Mouse (Mus musculus): Measurements from ENCODE around the gene Rab3il1. TPM values are rescaled to one million over a fixed set of nuclear protein-coding genes. Genes with fewer than 3 reads are reported as not detected.

Gene Rab3il1
- total and polyA plus RNA-seq, 2 experiments, result 3.1 to 3.8 TPM

GRCm38 (mm10) chr19:9955438-9955837 is 46.0 kb upstream of the Rab3il1 start:
- Histone ChIP-seq H3K9ac (ENCODE audit: low read depth, low read length) (no peak overlapping the region), H3K27me3 (ENCODE audit: control insufficient read depth, insufficient read depth, low read length) (no peaks in the 10 kb centered on the region), H3K4me3 (ENCODE audit: insufficient read depth, low read depth, low read length) (no peak overlapping the region), H3K27ac (replicated peaks; ENCODE audit: insufficient read depth, low read depth, low read length) (peak overlapping the region; percentile 98), H3K79me2 (ENCODE audit: control insufficient read depth, insufficient read depth, low read length) (0 out of 2 replicates have a peak, but pooled peaks cover 3% of the 10 kb centered on the region), H3K4me1 (ENCODE audit: control insufficient read depth, insufficient read depth, low read length) (peaks cover 4% of the 10 kb centered on the region; the same call in 1 of the 2 replicates), H3K36me3 (ENCODE audit: control insufficient read depth, insufficient read depth, low read length) (no peaks in the 10 kb centered on the region)
- DNase-seq (ENCODE audit: extremely low read depth, low read depth, low spot score), result no peak
- TF ChIP-seq CTCF (IDR thresholded peaks at IDR 0.05; ENCODE audit: low read depth, low read length) (no peak), POLR2A (IDR thresholded peaks at IDR 0.05; ENCODE audit: extremely low read depth, insufficient read depth, low read length) (no peak)
- 63% methylated on average over 1 of the region's 1 CpGs for WGBS

GRCm38 (mm10) chr19:9956624-9957388 is 44.7 kb upstream of the Rab3il1 start:
- Histone ChIP-seq H3K9ac (ENCODE audit: low read depth, low read length) (no peak overlapping the region), H3K79me2 (ENCODE audit: control insufficient read depth, insufficient read depth, low read length) (0 out of 2 replicates have a peak, but pooled peaks cover 3% of the 10 kb centered on the region), H3K36me3 (ENCODE audit: control insufficient read depth, insufficient read depth, low read length) (no peaks in the 10 kb centered on the region), H3K27me3 (ENCODE audit: control insufficient read depth, insufficient read depth, low read length) (no peaks in the 10 kb centered on the region), H3K27ac (replicated peaks; ENCODE audit: insufficient read depth, low read depth, low read length) (no peak overlapping the region), H3K4me1 (ENCODE audit: control insufficient read depth, insufficient read depth, low read length) (peaks cover 7% of the 10 kb centered on the region), H3K4me3 (ENCODE audit: insufficient read depth, low read depth, low read length) (no peak overlapping the region)
- TF ChIP-seq CTCF (IDR thresholded peaks at IDR 0.05; ENCODE audit: low read depth, low read length), result no peak
- no peak for TF ChIP-seq POLR2A (IDR thresholded peaks at IDR 0.05; ENCODE audit: extremely low read depth, insufficient read depth, low read length)
- DNase-seq (ENCODE audit: extremely low read depth, low read depth, low spot score), result no peak
- 90% methylated on average over 4 of the region's 4 CpGs for WGBS

GRCm38 (mm10) chr19:9957965-9958364 is 43.5 kb upstream of the Rab3il1 start:
- 92% methylated on average over 5 of the region's 5 CpGs for WGBS
- TF ChIP-seq POLR2A (IDR thresholded peaks at IDR 0.05; ENCODE audit: extremely low read depth, insufficient read depth, low read length), result no peak
- no peak for TF ChIP-seq CTCF (IDR thresholded peaks at IDR 0.05; ENCODE audit: low read depth, low read length)
- DNase-seq (ENCODE audit: extremely low read depth, low read depth, low spot score), result no peak
- Histone ChIP-seq H3K27me3 (ENCODE audit: control insufficient read depth, insufficient read depth, low read length) (no peaks in the 10 kb centered on the region), H3K4me1 (ENCODE audit: control insufficient read depth, insufficient read depth, low read length) (peaks cover 7% of the 10 kb centered on the region), H3K9ac (ENCODE audit: low read depth, low read length) (no peak overlapping the region), H3K27ac (replicated peaks; ENCODE audit: insufficient read depth, low read depth, low read length) (no peak overlapping the region), H3K79me2 (ENCODE audit: control insufficient read depth, insufficient read depth, low read length) (0 out of 2 replicates have a peak, but pooled peaks cover 3% of the 10 kb centered on the region), H3K36me3 (ENCODE audit: control insufficient read depth, insufficient read depth, low read length) (no peaks in the 10 kb centered on the region), H3K4me3 (ENCODE audit: insufficient read depth, low read depth, low read length) (no peak overlapping the region)

- H3K4me3 ChIP-seq (ENCODE audit: insufficient read depth, low read depth, low read length), result no peak overlapping the region
- peaks cover 10% of the 10 kb centered on the region for H3K4me1 ChIP-seq (ENCODE audit: control insufficient read depth, insufficient read depth, low read length)
- WGBS, result 41% methylated on average over 5 of the region's 5 CpGs
- no peaks in the 10 kb centered on the region for H3K27me3 ChIP-seq (ENCODE audit: control insufficient read depth, insufficient read depth, low read length)
- H3K79me2 ChIP-seq (ENCODE audit: control insufficient read depth, insufficient read depth, low read length), result 0 out of 2 replicates have a peak, but pooled peaks cover 3% of the 10 kb centered on the region
- TF ChIP-seq CTCF (IDR thresholded peaks at IDR 0.05; ENCODE audit: low read depth, low read length), result no peak
- no peak for TF ChIP-seq POLR2A (IDR thresholded peaks at IDR 0.05; ENCODE audit: extremely low read depth, insufficient read depth, low read length)
- no peak overlapping the region for H3K9ac ChIP-seq (ENCODE audit: low read depth, low read length)
- no peak overlapping the region for H3K27ac ChIP-seq (replicated peaks; ENCODE audit: insufficient read depth, low read depth, low read length)
- no peak for DNase-seq (ENCODE audit: extremely low read depth, low read depth, low spot score)
- no peaks in the 10 kb centered on the region for H3K36me3 ChIP-seq (ENCODE audit: control insufficient read depth, insufficient read depth, low read length)
Observed at GRCm38 (mm10) chr19:9960769-9961168, 40.7 kb upstream of the Rab3il1 start.

- H3K4me1 ChIP-seq (ENCODE audit: control insufficient read depth, insufficient read depth, low read length), result peaks cover 11% of the 10 kb centered on the region
- DNase-seq (ENCODE audit: extremely low read depth, low read depth, low spot score), result peak; percentile 79
- H3K9ac ChIP-seq (ENCODE audit: low read depth, low read length), result peak overlapping the region; percentile 50
- no peaks in the 10 kb centered on the region for H3K79me2 ChIP-seq (ENCODE audit: control insufficient read depth, insufficient read depth, low read length)
- H3K27me3 ChIP-seq (ENCODE audit: control insufficient read depth, insufficient read depth, low read length), result no peaks in the 10 kb centered on the region
- no peaks in the 10 kb centered on the region for H3K36me3 ChIP-seq (ENCODE audit: control insufficient read depth, insufficient read depth, low read length)
- WGBS, result 14% methylated on average over 7 of the region's 7 CpGs
- peak overlapping the region; percentile 13 for H3K4me3 ChIP-seq (ENCODE audit: insufficient read depth, low read depth, low read length)
- TF ChIP-seq POLR2A (IDR thresholded peaks at IDR 0.05; ENCODE audit: extremely low read depth, insufficient read depth, low read length) (peak; percentile 32; the same call in 1 of the 2 replicates), CTCF (IDR thresholded peaks at IDR 0.05; ENCODE audit: low read depth, low read length) (no peak)
- peak overlapping the region; percentile 72 for H3K27ac ChIP-seq (replicated peaks; ENCODE audit: insufficient read depth, low read depth, low read length)
Observed at GRCm38 (mm10) chr19:9964205-9964916, 37.1 kb upstream of the Rab3il1 start.
